Mouse (Mus musculus): ENCODE measurements around the gene Usp36. TPM values are rescaled to one million over a fixed set of nuclear protein-coding genes. Genes with fewer than 3 reads are reported as not detected.

Usp36 gene
- polyA plus RNA-seq, 1 experiment, result 26.8 TPM

DNA sequence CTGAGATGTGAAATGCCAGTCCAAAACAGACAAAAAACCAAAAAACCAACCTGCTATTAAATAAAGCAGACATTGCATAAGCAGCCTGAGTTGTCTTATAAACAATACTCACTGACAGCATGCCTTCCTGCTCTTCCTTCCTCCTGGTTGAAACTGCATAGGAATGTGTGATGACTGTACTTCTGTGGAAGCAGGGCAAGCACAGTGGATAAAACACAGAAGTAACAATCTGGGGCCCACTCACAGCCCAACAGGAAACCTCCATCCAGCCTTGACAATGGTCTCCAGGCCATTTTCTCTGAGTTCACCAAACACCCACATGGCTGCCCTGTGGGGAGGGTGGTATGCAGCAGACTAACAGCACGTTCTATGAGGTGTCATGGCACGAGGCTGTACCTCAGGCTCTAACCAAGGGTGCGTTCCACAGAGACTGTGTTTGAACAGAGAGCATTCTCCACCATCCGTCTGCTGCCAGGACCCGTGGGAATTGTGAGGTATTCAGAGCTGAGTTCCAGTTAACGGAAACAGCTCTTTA, 67.6 kb downstream of the Usp36 start:
- Histone ChIP-seq H3K36me3 (ENCODE audit: control insufficient read depth, insufficient read depth, low read length, poor library complexity, severe bottlenecking) (no peaks in the 10 kb centered on the region), H3K27me3 (ENCODE audit: control insufficient read depth, insufficient read depth, low read length, poor library complexity, severe bottlenecking) (no peaks in the 10 kb centered on the region), H3K9ac (ENCODE audit: low read depth, poor library complexity, severe bottlenecking) (no peak overlapping the region), H3K27ac (ENCODE audit: insufficient read depth, low read length) (no peak overlapping the region), H3K9me3 (replicated peaks; ENCODE audit: control insufficient read depth, insufficient read depth, low read length, poor library complexity, severe bottlenecking) (no peaks in the 10 kb centered on the region), H3K4me3 (ENCODE audit: low read depth, low read length) (no peak overlapping the region), H3K4me1 (ENCODE audit: control insufficient read depth, insufficient read depth, low read length) (no peaks in the 10 kb centered on the region)
- no peak for TF ChIP-seq EP300 (IDR thresholded peaks at IDR 0.05; ENCODE audit: insufficient read depth, low read depth, low read length)
- TF ChIP-seq POLR2A (IDR thresholded peaks at IDR 0.05; ENCODE audit: insufficient read depth, low read length), result no peak
- no peak for TF ChIP-seq CTCF (IDR thresholded peaks at IDR 0.05; ENCODE audit: low read depth, low read length)

DNA sequence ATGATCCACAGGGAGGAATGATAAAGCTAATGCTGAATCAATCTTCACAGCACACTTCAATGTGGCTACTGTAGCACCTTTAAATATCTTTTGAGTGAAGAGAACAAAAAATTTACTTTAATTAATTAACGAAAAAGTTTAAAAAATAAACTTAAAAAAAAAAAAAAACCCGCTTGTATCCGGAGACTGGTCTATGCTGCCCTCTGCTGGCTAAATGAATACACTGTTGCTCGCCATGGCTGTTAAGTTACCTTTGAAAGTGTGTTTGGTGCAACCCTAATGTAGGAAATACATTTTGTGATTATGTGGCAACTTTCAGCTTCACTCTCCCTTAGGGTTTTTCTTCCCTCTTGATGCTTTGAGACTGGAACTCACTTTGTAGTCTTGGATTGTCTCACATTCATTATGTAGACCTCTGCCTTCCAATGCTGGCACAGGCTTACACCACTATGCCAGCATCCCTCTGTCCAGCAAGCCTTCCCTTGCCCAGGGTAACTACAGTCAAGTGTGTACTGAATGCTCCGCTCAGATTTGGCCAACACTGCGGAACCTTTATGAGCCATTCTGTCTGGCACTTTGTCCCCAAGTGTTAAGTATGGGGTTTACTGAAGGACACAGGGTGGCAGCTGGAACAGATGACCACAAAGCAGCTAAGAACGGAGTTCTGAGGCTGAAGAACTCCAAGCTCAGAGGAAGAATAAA, 69.3 kb downstream of the Usp36 start:
- Histone ChIP-seq H3K9me3 (replicated peaks; ENCODE audit: control insufficient read depth, insufficient read depth, low read length, poor library complexity, severe bottlenecking) (no peaks in the 10 kb centered on the region), H3K27ac (ENCODE audit: insufficient read depth, low read length) (no peak overlapping the region), H3K27me3 (ENCODE audit: control insufficient read depth, insufficient read depth, low read length, poor library complexity, severe bottlenecking) (no peaks in the 10 kb centered on the region), H3K9ac (ENCODE audit: low read depth, poor library complexity, severe bottlenecking) (no peak overlapping the region), H3K36me3 (ENCODE audit: control insufficient read depth, insufficient read depth, low read length, poor library complexity, severe bottlenecking) (no peaks in the 10 kb centered on the region), H3K4me1 (ENCODE audit: control insufficient read depth, insufficient read depth, low read length) (no peaks in the 10 kb centered on the region), H3K4me3 (ENCODE audit: low read depth, low read length) (no peak overlapping the region)
- no peak for TF ChIP-seq POLR2A (IDR thresholded peaks at IDR 0.05; ENCODE audit: insufficient read depth, low read length)
- no peak for TF ChIP-seq EP300 (IDR thresholded peaks at IDR 0.05; ENCODE audit: insufficient read depth, low read depth, low read length)
- no peak for TF ChIP-seq CTCF (IDR thresholded peaks at IDR 0.05; ENCODE audit: low read depth, low read length)

DNA sequence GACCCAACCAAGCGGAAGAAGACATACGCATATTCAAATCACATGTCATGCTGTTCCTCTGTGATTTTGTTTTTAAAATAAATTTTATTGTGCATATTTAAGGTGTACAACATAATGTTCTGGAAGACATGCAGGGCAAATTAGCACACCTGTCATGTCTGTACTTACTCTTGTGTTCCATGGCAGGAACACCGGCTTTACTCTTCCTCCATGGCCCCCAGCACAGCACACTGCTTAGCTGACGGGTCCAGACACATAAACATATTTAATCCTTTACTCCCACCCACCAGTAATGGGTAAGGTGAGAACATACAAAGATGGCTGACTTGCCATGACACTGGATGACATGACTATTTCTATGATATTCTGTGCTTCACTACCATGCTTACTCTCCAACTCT, 71.0 kb downstream of the Usp36 start:
- Histone ChIP-seq H3K27ac (ENCODE audit: insufficient read depth, low read length) (no peak overlapping the region), H3K9me3 (replicated peaks; ENCODE audit: control insufficient read depth, insufficient read depth, low read length, poor library complexity, severe bottlenecking) (no peaks in the 10 kb centered on the region), H3K36me3 (ENCODE audit: control insufficient read depth, insufficient read depth, low read length, poor library complexity, severe bottlenecking) (no peaks in the 10 kb centered on the region), H3K27me3 (ENCODE audit: control insufficient read depth, insufficient read depth, low read length, poor library complexity, severe bottlenecking) (no peaks in the 10 kb centered on the region), H3K4me1 (ENCODE audit: control insufficient read depth, insufficient read depth, low read length) (no peaks in the 10 kb centered on the region), H3K4me3 (ENCODE audit: low read depth, low read length) (no peak overlapping the region), H3K9ac (ENCODE audit: low read depth, poor library complexity, severe bottlenecking) (no peak overlapping the region)
- no peak for TF ChIP-seq CTCF (IDR thresholded peaks at IDR 0.05; ENCODE audit: low read depth, low read length)
- TF ChIP-seq EP300 (IDR thresholded peaks at IDR 0.05; ENCODE audit: insufficient read depth, low read depth, low read length), result no peak
- TF ChIP-seq POLR2A (IDR thresholded peaks at IDR 0.05; ENCODE audit: insufficient read depth, low read length), result no peak

DNA sequence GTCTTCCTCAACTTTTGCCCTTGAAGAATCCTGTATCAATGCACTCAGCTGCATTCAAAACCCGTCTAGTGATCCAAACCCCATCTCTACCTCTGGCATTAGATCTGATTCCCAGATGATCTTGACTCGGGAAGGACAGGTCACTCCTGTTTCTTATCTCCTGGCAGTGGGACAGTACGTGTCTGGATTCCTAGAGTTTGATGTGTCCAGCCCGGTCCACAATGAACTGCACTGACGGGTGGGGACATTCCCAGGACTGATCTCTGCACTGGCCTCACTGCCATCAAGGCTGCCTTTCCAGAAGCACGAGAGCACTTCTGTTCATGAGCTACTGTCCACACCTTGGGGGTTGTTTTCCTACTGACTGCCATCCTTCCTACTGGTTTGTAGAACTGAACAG, 73.6 kb downstream of the Usp36 start:
- TF ChIP-seq CTCF (IDR thresholded peaks at IDR 0.05; ENCODE audit: low read depth, low read length) (no peak), EP300 (IDR thresholded peaks at IDR 0.05; ENCODE audit: insufficient read depth, low read depth, low read length) (no peak), POLR2A (IDR thresholded peaks at IDR 0.05; ENCODE audit: insufficient read depth, low read length) (no peak)
- no peaks in the 10 kb centered on the region for H3K4me1 ChIP-seq (ENCODE audit: control insufficient read depth, insufficient read depth, low read length)
- H3K27me3 ChIP-seq (ENCODE audit: control insufficient read depth, insufficient read depth, low read length, poor library complexity, severe bottlenecking), result no peaks in the 10 kb centered on the region
- H3K36me3 ChIP-seq (ENCODE audit: control insufficient read depth, insufficient read depth, low read length, poor library complexity, severe bottlenecking), result no peaks in the 10 kb centered on the region
- no peaks in the 10 kb centered on the region for H3K9me3 ChIP-seq (replicated peaks; ENCODE audit: control insufficient read depth, insufficient read depth, low read length, poor library complexity, severe bottlenecking)
- H3K27ac ChIP-seq (ENCODE audit: insufficient read depth, low read length), result no peak overlapping the region
- H3K9ac ChIP-seq (ENCODE audit: low read depth, poor library complexity, severe bottlenecking), result no peak overlapping the region
- H3K4me3 ChIP-seq (ENCODE audit: low read depth, low read length), result no peak overlapping the region

DNA sequence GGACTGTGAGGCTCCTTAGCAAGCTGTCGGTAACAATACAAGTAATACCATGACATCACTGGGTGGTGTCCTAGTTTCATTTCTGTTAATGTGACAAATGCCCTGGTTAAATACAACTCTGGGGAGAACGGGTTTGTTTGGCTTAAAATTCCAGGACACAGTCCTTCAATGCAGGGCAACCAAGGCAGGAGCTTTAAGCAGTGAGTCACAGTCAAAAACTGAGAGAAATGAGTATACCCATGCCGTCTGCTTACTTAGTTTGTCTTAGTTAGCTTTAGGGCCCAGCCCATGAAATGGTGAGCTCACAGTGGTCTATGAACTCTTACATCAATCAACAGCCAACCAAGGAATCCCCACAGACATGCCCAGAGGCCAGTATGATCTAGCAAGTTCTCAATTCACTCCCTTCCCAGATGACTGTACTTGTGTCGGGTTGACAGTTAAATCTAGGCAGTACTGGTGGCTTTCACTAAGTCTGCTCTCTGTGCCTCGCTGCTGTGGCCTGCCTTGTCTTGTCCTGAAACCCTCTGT, 74.1 kb downstream of the Usp36 start:
- TF ChIP-seq POLR2A (IDR thresholded peaks at IDR 0.05; ENCODE audit: insufficient read depth, low read length) (no peak), EP300 (IDR thresholded peaks at IDR 0.05; ENCODE audit: insufficient read depth, low read depth, low read length) (no peak), CTCF (IDR thresholded peaks at IDR 0.05; ENCODE audit: low read depth, low read length) (no peak)
- H3K4me1 ChIP-seq (ENCODE audit: control insufficient read depth, insufficient read depth, low read length), result no peaks in the 10 kb centered on the region
- no peaks in the 10 kb centered on the region for H3K36me3 ChIP-seq (ENCODE audit: control insufficient read depth, insufficient read depth, low read length, poor library complexity, severe bottlenecking)
- H3K27me3 ChIP-seq (ENCODE audit: control insufficient read depth, insufficient read depth, low read length, poor library complexity, severe bottlenecking), result no peaks in the 10 kb centered on the region
- no peak overlapping the region for H3K4me3 ChIP-seq (ENCODE audit: low read depth, low read length)
- no peak overlapping the region for H3K27ac ChIP-seq (ENCODE audit: insufficient read depth, low read length)
- no peaks in the 10 kb centered on the region for H3K9me3 ChIP-seq (replicated peaks; ENCODE audit: control insufficient read depth, insufficient read depth, low read length, poor library complexity, severe bottlenecking)
- H3K9ac ChIP-seq (ENCODE audit: low read depth, poor library complexity, severe bottlenecking), result no peak overlapping the region

DNA sequence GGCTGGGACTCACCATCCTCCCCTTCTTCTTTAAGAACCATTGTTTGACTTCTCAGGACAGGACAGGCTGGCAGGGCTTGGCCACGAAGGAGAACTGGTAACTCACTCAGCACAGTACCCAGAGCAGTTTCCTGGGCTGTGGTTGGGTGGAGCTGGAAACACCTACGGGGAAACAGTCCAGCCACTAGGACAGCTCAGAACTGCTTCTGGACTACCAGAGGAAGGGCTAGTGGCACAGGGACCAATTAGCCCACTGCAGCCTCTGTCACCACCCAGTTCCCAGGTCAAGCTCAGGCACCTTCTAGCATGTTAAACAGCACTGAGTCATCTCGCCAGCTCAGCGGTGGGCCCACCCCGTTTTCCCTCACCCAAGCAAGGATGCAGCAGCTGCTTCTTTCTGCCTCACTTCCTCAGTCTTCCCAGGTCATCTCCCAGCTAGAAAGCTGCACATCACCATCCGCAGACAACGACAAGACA, 77.4 kb downstream of the Usp36 start:
- Histone ChIP-seq H3K9ac (ENCODE audit: low read depth, poor library complexity, severe bottlenecking) (no peak overlapping the region), H3K27me3 (ENCODE audit: control insufficient read depth, insufficient read depth, low read length, poor library complexity, severe bottlenecking) (no peaks in the 10 kb centered on the region), H3K36me3 (ENCODE audit: control insufficient read depth, insufficient read depth, low read length, poor library complexity, severe bottlenecking) (no peaks in the 10 kb centered on the region), H3K4me3 (ENCODE audit: low read depth, low read length) (no peak overlapping the region), H3K4me1 (ENCODE audit: control insufficient read depth, insufficient read depth, low read length) (peaks cover 2% of the 10 kb centered on the region), H3K27ac (ENCODE audit: insufficient read depth, low read length) (no peak overlapping the region), H3K9me3 (replicated peaks; ENCODE audit: control insufficient read depth, insufficient read depth, low read length, poor library complexity, severe bottlenecking) (no peaks in the 10 kb centered on the region)
- TF ChIP-seq CTCF (IDR thresholded peaks at IDR 0.05; ENCODE audit: low read depth, low read length), result no peak
- TF ChIP-seq EP300 (IDR thresholded peaks at IDR 0.05; ENCODE audit: insufficient read depth, low read depth, low read length), result no peak
- TF ChIP-seq POLR2A (IDR thresholded peaks at IDR 0.05; ENCODE audit: insufficient read depth, low read length), result no peak
